Mouse (Mus musculus) heart, embryonic 16.5 days (tissue): ENCODE results near the gene Cer1. TPM values are rescaled to one million over a fixed set of nuclear protein-coding genes. Genes with fewer than 3 reads are reported as not detected.

Experiments
- ATAC-seq: fragments of 200-750 bp; cut with Nextera tagmentation; replicated peaks from 2 replicates; pipeline ENCODE4 v1.8.0; 2017; ENCODE audit warnings: moderate number of reproducible peaks; ENCODE audit not compliant: insufficient read depth, low FRiP score; ENCODE audit errors: extremely low read depth
- H3K27ac ChIP-seq: fragments of 300-500 bp; sonication (generic); 2 replicates; pipeline ENCODE4 v1.5.1; 2014; ENCODE audit warnings: mild to moderate bottlenecking, low read length, control low read depth, moderate library complexity
- H3K27me3 ChIP-seq: fragments of 300-500 bp; sonication (generic); 2 replicates; pipeline ENCODE4 v1.6.1; 2014; ENCODE audit warnings: low read length, mixed read lengths; ENCODE audit not compliant: control insufficient read depth, insufficient read depth
- H3K36me3 ChIP-seq: fragments of 300-500 bp; sonication (generic); 2 replicates; pipeline ENCODE4 v1.6.1; 2014; ENCODE audit not compliant: control insufficient read depth, insufficient read depth
- H3K4me1 ChIP-seq: fragments of 300-500 bp; sonication (generic); 2 replicates; pipeline ENCODE4 v1.6.1; 2014; ENCODE audit warnings: low read length, mixed read lengths; ENCODE audit not compliant: control insufficient read depth, insufficient read depth
- H3K4me2 ChIP-seq: fragments of 300-500 bp; sonication (generic); 2 replicates; pipeline ENCODE4 v1.6.1; 2014; ENCODE audit warnings: low read depth, mild to moderate bottlenecking, control low read depth, low read length
- H3K4me3 ChIP-seq: fragments of 300-500 bp; sonication (generic); 2 replicates; pipeline ENCODE4 v1.5.1; 2014; ENCODE audit warnings: mild to moderate bottlenecking, control low read depth, low read length
- H3K9ac ChIP-seq: fragments of 300-500 bp; sonication (generic); 2 replicates; pipeline ENCODE4 v1.6.1; 2014; ENCODE audit warnings: low read length, control low read depth
- H3K9me3 ChIP-seq: fragments of 300-500 bp; sonication (generic); replicated peaks from 2 replicates; pipeline ENCODE4 v1.6.1; 2016; ENCODE audit warnings: low read length; ENCODE audit not compliant: control insufficient read depth
- WGBS: fragments of 180-500 bp; shearing (Covaris S2); extraction: QIAGEN DNeasy Blood & Tissue Kit; methylation state at CpG from one replicate; pipeline ENCODE4 v1.1.7; 2014; 5-methylcytosine and 5-hydroxymethylcytosine counted together
- polyA plus RNA-seq: library from polyadenylated mRNA; unstranded; fragments of >200 nt; fragmentation: Nextera tagmentation; extraction: Ambion mirVana; gene quantifications from 2 replicates; pipeline ENCODE4 v1.2.1, GENCODE M21; 2015

Cer1 gene
- polyA plus RNA-seq = 0.11 TPM in 1 of 2 replicates, not detected in the other

- H3K4me2 ChIP-seq = no peak within 1 kb of the TSS
- H3K27ac ChIP-seq = no peak within 1 kb of the TSS
- no peak within 1 kb of the TSS for H3K4me3 ChIP-seq
- no peaks in the 10 kb centered on the region for H3K27me3 ChIP-seq
- ATAC-seq = no peak
- H3K36me3 ChIP-seq = no peaks in the 10 kb centered on the region
- WGBS = 56% methylated on average over 18 of the region's 19 CpGs
- H3K9ac ChIP-seq = no peak within 1 kb of the TSS
- no peaks in the 10 kb centered on the region for H3K9me3 ChIP-seq
- no peaks in the 10 kb centered on the region for H3K4me1 ChIP-seq
These were observed at the start of gene Cer1 for GRCm38 (mm10) chr4:82884636-82885534. Gene Cer1 (minus strand): TSS chr4:82885148.

GRCm38 (mm10) chr4:82934308-82934707, 49.4 kb upstream of the Cer1 start:
- no peak overlapping the region for H3K4me3 ChIP-seq
- WGBS = 14% methylated on average over 5 of the region's 5 CpGs
- peak overlapping the region; percentile 60 for H3K4me2 ChIP-seq

GRCm38 (mm10) chr4:82933698-82934210, 48.8 kb upstream of the Cer1 start:
- no peaks in the 10 kb centered on the region for H3K9me3 ChIP-seq
- ATAC-seq = no peak; the same call in 1 of the 2 replicates

More at GRCm38 (mm10) chr4:82934308-82934707, 49.4 kb upstream of the Cer1 start:
- Histone ChIP-seq H3K4me1 (peaks cover 4% of the 10 kb centered on the region; the same call in 1 of the 2 replicates), H3K9me3 (no peaks in the 10 kb centered on the region), H3K27me3 (no peaks in the 10 kb centered on the region), H3K27ac (no peak overlapping the region), H3K9ac (no peak overlapping the region), H3K36me3 (no peaks in the 10 kb centered on the region)
- ATAC-seq = peak; percentile 80; the same call in 1 of the 2 replicates

GRCm38 (mm10) chr4:82930079-82930478, 45.1 kb upstream of the Cer1 start:
- WGBS = 84% methylated on average over 5 of the region's 5 CpGs
- Histone ChIP-seq H3K36me3 (no peaks in the 10 kb centered on the region), H3K27me3 (no peaks in the 10 kb centered on the region), H3K9me3 (no peaks in the 10 kb centered on the region), H3K27ac (no peak overlapping the region), H3K4me2 (no peak overlapping the region), H3K4me3 (no peak overlapping the region), H3K4me1 (peaks cover 4% of the 10 kb centered on the region; the same call in 1 of the 2 replicates), H3K9ac (no peak overlapping the region)
- ATAC-seq = no peak

More at GRCm38 (mm10) chr4:82933698-82934210, 48.8 kb upstream of the Cer1 start:
- peak overlapping the region; percentile 40 for H3K4me3 ChIP-seq
- WGBS = 18% methylated on average over 14 of the region's 14 CpGs
- peak overlapping the region; percentile 51 for H3K9ac ChIP-seq
- no peaks in the 10 kb centered on the region for H3K27me3 ChIP-seq
- H3K36me3 ChIP-seq = no peaks in the 10 kb centered on the region
- H3K4me1 ChIP-seq = peaks cover 4% of the 10 kb centered on the region; the same call in 1 of the 2 replicates
- H3K27ac ChIP-seq = no peak overlapping the region
- peak overlapping the region; percentile 60 for H3K4me2 ChIP-seq

- Histone ChIP-seq H3K9me3 (no peaks in the 10 kb centered on the region), H3K27ac (no peak overlapping the region), H3K4me2 (no peak overlapping the region), H3K4me3 (no peak overlapping the region), H3K36me3 (no peaks in the 10 kb centered on the region), H3K9ac (no peak overlapping the region), H3K27me3 (no peaks in the 10 kb centered on the region), H3K4me1 (no peaks in the 10 kb centered on the region)
- no peak for ATAC-seq
- WGBS = 71% methylated on average over 4 of the region's 4 CpGs
These were observed 37.0 kb upstream of the Cer1 start for GRCm38 (mm10) chr4:82921962-82922361.

GRCm38 (mm10) chr4:82918625-82919024, 33.7 kb upstream of the Cer1 start:
- Histone ChIP-seq H3K4me3 (no peak overlapping the region), H3K36me3 (no peaks in the 10 kb centered on the region), H3K27ac (no peak overlapping the region), H3K4me2 (no peak overlapping the region), H3K4me1 (peaks cover 2% of the 10 kb centered on the region; the same call in 1 of the 2 replicates), H3K9me3 (no peaks in the 10 kb centered on the region), H3K9ac (no peak overlapping the region), H3K27me3 (no peaks in the 10 kb centered on the region)
- WGBS = 69% methylated on average over 2 of the region's 2 CpGs
- no peak for ATAC-seq

GRCm38 (mm10) chr4:82916678-82917050, 31.7 kb upstream of the Cer1 start:
- no peaks in the 10 kb centered on the region for H3K9me3 ChIP-seq
- H3K27me3 ChIP-seq = no peaks in the 10 kb centered on the region
- H3K4me2 ChIP-seq = no peak overlapping the region
- H3K27ac ChIP-seq = no peak overlapping the region
- peaks cover 2% of the 10 kb centered on the region; the same call in 1 of the 2 replicates for H3K4me1 ChIP-seq
- 72% methylated on average over 5 of the region's 5 CpGs for WGBS
- H3K9ac ChIP-seq = no peak overlapping the region
- no peak overlapping the region for H3K4me3 ChIP-seq
- ATAC-seq = no peak
- H3K36me3 ChIP-seq = no peaks in the 10 kb centered on the region

- Histone ChIP-seq H3K4me3 (no peak overlapping the region; the same call in 1 of the 2 replicates), H3K9ac (no peak overlapping the region), H3K36me3 (no peaks in the 10 kb centered on the region), H3K27ac (no peak overlapping the region; the same call in 1 of the 2 replicates), H3K4me2 (peak overlapping the region; percentile 43), H3K4me1 (peaks cover 2% of the 10 kb centered on the region; the same call in 1 of the 2 replicates), H3K27me3 (no peaks in the 10 kb centered on the region), H3K9me3 (no peaks in the 10 kb centered on the region)
- WGBS = 49% methylated on average over 14 of the region's 14 CpGs
- ATAC-seq = no peak
These were observed 31.2 kb upstream of the Cer1 start for GRCm38 (mm10) chr4:82916003-82916677.
